Mouse (Mus musculus): ENCODE data around the gene Olfr287. TPM values are rescaled to one million over a fixed set of nuclear protein-coding genes. Genes with fewer than 3 reads are reported as not detected.

Olfr287 gene
- polyA plus RNA-seq (2016; fragmentation: Nextera tagmentation; extraction: Ambion mirVana), result not detected in 2 replicates

DNA sequence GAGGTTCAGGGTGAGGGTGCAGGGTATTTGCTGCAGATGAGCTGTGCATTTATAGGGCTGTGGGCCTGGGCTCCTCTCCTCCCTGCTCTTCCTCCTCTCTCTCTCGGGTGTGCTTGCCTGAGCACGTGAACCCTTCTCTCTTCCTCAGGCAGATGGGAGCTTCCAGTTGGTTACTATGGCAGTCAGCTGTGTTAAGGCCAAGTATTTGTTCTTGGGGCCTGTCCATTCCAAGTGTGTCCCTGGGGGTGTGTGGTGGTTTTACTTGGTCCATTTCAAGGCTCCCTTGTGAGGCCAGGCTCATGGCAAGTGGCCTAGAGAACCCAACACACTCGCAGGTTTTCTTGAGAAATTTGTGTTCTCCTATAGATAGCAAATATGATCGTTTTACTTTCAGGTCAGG, at the start of gene Olfr287, which contains the start of gene Gm44579:
Gene Olfr287 (minus strand): TSS at position 180 of the 400 bp plus-strand sequence.
Gene Gm44579 (minus strand): TSS at position 101 of the 400 bp plus-strand sequence.
- H3K9me3 ChIP-seq, result no peaks in the 10 kb centered on the region
- no peaks in the 10 kb centered on the region for H3K36me3 ChIP-seq (replicated peaks)
- 0 out of 2 replicates have a peak, but pooled peaks cover 4% of the 10 kb centered on the region for H3K4me1 ChIP-seq
- WGBS, result 82% methylated on average over 4 of the region's 4 CpGs
- H3K27me3 ChIP-seq (ENCODE audit: poor library complexity, severe bottlenecking), result no peaks in the 10 kb centered on the region
- no peak for DNase-seq (ENCODE audit: extremely low spot score, low spot score)
- no peak within 1 kb of the TSS for H3K4me3 ChIP-seq
- H3K27ac ChIP-seq, result no peak within 1 kb of the TSS

DNA sequence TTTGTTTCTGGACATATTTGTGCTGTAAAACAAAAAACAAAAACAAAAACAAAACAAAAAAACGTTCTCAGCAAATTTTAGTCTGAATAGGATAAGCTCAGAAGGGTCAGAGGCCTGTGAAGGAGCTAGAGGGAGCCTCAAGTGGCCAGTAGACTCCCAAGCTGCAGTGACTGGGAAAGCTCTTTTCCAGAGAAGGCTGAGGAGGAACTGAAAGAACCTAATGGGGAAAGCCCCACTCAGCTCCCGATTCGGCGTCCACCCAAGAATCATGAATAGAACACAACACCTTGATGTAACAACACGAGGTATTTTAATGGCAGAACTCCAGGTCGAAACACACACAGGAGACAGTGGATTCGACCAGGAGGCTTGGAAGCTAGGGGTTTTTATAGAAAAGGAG, 36.9 kb upstream of the Olfr287 start:
- H3K36me3 ChIP-seq (replicated peaks), result no peaks in the 10 kb centered on the region
- no peak for DNase-seq (ENCODE audit: extremely low spot score, low spot score)
- no peak overlapping the region for H3K4me3 ChIP-seq
- WGBS, result 87% methylated on average over 7 of the region's 7 CpGs
- no peaks in the 10 kb centered on the region for H3K27me3 ChIP-seq (ENCODE audit: poor library complexity, severe bottlenecking)
- no peaks in the 10 kb centered on the region for H3K4me1 ChIP-seq
- no peaks in the 10 kb centered on the region for H3K9me3 ChIP-seq
- no peak overlapping the region for H3K27ac ChIP-seq

DNA sequence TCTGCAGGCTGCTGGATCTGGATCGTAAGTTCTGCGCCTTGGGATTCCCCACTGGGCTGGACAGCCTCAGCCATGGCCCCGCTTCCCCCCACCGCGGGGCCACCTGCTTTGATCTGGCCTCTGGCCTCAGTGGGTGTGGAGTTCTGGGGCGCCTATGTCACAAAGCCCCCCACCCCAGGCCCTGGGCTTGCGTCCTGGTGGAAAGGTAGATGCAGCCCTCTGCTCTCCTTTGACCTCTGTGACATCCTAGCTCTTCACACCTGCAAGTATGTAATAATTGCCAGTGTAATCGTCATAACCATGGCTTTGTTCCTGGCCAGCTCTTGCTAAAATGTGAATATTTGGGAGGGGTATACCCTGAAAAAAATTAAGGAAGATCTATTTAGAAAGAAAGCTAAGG, 36.3 kb upstream of the Olfr287 start, which contains the start of gene H1fnt:
Gene H1fnt (minus strand): TSS at position 101 of the 400 bp plus-strand sequence.
- Histone ChIP-seq H3K4me3 (no peak within 1 kb of the TSS), H3K4me1 (no peaks in the 10 kb centered on the region), H3K36me3 (replicated peaks) (no peaks in the 10 kb centered on the region), H3K27me3 (ENCODE audit: poor library complexity, severe bottlenecking) (no peaks in the 10 kb centered on the region), H3K9me3 (no peaks in the 10 kb centered on the region), H3K27ac (no peak within 1 kb of the TSS)
- WGBS, result 82% methylated on average over 8 of the region's 8 CpGs
- DNase-seq (ENCODE audit: extremely low spot score, low spot score), result no peak

DNA sequence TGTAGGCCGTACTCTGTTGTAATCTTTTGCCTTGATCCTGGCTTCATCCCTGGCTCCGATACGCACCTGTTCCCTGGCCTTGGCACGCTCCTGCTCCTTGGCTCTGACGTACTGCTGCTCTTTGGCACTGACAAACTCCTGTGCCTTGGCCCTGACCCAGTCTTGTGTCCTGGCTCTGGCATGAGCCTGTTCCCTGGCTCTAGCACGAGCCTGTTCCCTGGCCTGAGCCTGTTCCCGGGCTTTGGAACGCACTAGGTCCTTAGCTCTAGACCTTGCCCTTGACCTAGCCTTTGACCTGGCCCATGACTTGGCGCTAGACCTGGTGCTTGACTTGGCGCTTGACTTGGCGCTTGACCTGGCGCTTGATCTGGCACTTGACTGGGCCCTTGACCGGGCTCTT, 35.4 kb upstream of the Olfr287 start:
- no peak for DNase-seq (ENCODE audit: extremely low spot score, low spot score)
- no peaks in the 10 kb centered on the region for H3K27me3 ChIP-seq (ENCODE audit: poor library complexity, severe bottlenecking)
- 95% methylated on average over 13 of the region's 13 CpGs for WGBS
- no peaks in the 10 kb centered on the region for H3K9me3 ChIP-seq
- no peaks in the 10 kb centered on the region for H3K4me1 ChIP-seq
- no peak overlapping the region for H3K4me3 ChIP-seq
- H3K27ac ChIP-seq, result no peak overlapping the region
- H3K36me3 ChIP-seq (replicated peaks), result no peaks in the 10 kb centered on the region

DNA sequence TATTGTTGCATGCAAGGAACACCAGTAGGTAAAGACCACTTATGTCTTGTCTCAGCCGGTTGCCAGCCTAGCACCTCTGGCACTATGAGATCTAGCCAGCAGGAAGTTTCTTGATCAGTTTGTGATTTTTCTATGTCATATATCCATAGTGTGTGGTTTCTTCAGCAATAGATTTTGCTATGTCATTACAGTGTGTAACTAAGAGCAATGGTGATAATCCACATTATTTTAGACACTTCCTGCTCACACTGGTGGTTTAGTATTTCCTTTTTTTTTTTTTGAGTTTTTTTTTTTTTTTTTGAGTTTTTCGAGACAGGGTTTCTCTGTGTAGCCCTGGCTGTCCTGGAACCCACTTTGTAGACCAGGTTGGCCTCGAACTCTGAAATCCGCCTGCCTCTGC, 14.6 kb upstream of the Olfr287 start:
- Histone ChIP-seq H3K9me3 (no peaks in the 10 kb centered on the region), H3K27me3 (ENCODE audit: poor library complexity, severe bottlenecking) (no peaks in the 10 kb centered on the region), H3K4me1 (no peaks in the 10 kb centered on the region), H3K36me3 (replicated peaks) (no peaks in the 10 kb centered on the region), H3K27ac (no peak overlapping the region), H3K4me3 (no peak overlapping the region)
- no peak for DNase-seq (ENCODE audit: extremely low spot score, low spot score)
- WGBS, result 90% methylated on average over 4 of the region's 4 CpGs

DNA sequence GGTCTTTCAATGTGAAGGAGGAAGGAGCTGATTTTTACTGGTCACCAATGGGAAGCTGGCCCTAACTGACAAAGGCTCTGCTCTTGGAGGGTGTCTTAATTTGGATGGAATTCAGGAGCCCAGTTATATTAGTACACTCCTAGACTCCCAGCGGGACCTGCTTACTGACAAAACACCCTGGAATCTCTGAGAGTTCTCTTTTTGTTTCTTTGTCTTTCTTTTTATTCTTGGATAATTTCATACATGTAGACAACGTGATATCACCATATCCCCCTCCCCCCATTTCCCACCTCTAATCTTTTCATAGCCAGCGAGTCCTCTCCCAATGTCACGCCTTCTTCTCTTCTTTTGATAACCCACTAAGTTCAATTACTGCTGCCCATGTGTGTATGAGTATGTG, 13.5 kb upstream of the Olfr287 start, which contains the start of gene Olfr286:
Gene Olfr286 (minus strand): TSS at position 101 of the 400 bp plus-strand sequence.
- Histone ChIP-seq H3K4me1 (no peaks in the 10 kb centered on the region), H3K27me3 (ENCODE audit: poor library complexity, severe bottlenecking) (no peaks in the 10 kb centered on the region), H3K27ac (no peak within 1 kb of the TSS), H3K9me3 (no peaks in the 10 kb centered on the region), H3K36me3 (replicated peaks) (no peaks in the 10 kb centered on the region), H3K4me3 (no peak within 1 kb of the TSS)
- DNase-seq (ENCODE audit: extremely low spot score, low spot score), result no peak
- 87% methylated on average over 4 of the region's 4 CpGs for WGBS

DNA sequence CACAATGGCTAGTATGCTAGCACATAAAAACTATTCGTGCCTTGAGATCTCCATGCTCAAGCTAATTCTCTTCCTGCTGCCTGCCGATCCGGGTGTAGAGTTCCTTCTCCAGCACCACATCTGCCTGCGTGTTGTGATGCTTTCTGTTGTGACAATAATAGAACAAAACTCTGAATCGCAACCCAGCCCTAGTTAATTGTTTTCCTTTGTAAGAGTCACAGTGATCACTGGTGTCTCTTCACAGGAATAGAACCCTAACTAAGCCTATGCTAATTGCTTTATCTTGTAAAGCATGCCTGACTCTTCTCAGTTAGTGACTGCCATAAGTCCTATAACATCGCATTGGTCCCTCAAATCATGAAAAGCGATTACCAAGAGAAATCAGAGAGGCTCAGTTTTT, 5.2 kb upstream of the Olfr287 start:
- H3K27me3 ChIP-seq (ENCODE audit: poor library complexity, severe bottlenecking), result no peaks in the 10 kb centered on the region

DNA sequence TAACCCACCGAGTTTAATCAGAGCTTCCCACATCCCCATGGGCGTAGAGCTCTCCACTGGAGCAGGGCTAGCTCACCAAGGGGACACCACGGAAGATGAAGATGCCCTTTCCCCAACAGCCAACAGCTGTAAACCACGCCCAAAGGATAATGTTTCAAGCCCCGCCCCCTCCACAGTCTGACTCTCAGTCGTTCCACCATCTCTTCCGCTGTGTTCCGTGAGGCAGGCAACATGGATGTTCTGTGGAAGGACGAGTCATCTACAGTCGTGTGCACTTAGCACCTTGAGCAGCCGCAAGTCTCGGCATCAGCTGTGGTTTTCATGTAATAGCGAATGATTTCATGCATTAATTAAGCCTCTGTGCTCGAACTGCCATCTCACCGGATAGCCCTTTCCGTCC, 4.8 kb upstream of the Olfr287 start:
- Histone ChIP-seq H3K9me3 (no peaks in the 10 kb centered on the region), H3K36me3 (replicated peaks) (no peaks in the 10 kb centered on the region), H3K4me1 (0 out of 2 replicates have a peak, but pooled peaks cover 4% of the 10 kb centered on the region), H3K27ac (no peak overlapping the region), H3K4me3 (peak overlapping the region; percentile 21; the same call in 1 of the 2 replicates), H3K27me3 (ENCODE audit: poor library complexity, severe bottlenecking) (no peaks in the 10 kb centered on the region)
- WGBS, result 46% methylated on average over 16 of the region's 16 CpGs
- no peak for DNase-seq (ENCODE audit: extremely low spot score, low spot score)

More for the DNA sequence above, 5.2 kb upstream of the Olfr287 start:
- Histone ChIP-seq H3K9me3 (no peaks in the 10 kb centered on the region), H3K36me3 (replicated peaks) (no peaks in the 10 kb centered on the region), H3K27ac (no peak overlapping the region), H3K4me1 (0 out of 2 replicates have a peak, but pooled peaks cover 4% of the 10 kb centered on the region), H3K4me3 (no peak overlapping the region)
- DNase-seq (ENCODE audit: extremely low spot score, low spot score), result no peak
- 63% methylated on average over 7 of the region's 7 CpGs for WGBS

DNA sequence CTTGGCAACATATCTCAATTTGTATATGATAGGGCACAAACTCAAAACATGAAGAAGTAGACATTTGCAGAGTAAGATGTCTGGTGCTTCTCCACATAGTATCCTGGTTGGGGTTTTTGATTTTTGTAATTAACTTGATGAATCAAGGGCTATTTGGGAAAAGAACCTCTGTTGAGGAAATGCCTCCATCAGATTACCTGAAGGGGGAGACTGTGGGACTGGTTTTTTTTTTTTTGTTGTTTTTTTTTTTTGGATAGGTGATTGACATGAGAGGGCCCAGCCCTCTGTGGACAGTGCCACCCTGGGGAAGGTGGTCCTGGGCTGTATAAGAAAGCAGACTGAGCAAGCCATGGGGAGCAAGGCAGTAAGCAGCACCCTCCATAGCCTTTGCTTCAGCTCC, 1.5 kb upstream of the Olfr287 start:
- 0 out of 2 replicates have a peak, but pooled peaks cover 4% of the 10 kb centered on the region for H3K4me1 ChIP-seq
- no peaks in the 10 kb centered on the region for H3K9me3 ChIP-seq
- H3K27me3 ChIP-seq (ENCODE audit: poor library complexity, severe bottlenecking), result no peaks in the 10 kb centered on the region
- no peak for DNase-seq (ENCODE audit: extremely low spot score, low spot score)
- no peak overlapping the region for H3K27ac ChIP-seq
- no peak overlapping the region for H3K4me3 ChIP-seq
- no peaks in the 10 kb centered on the region for H3K36me3 ChIP-seq (replicated peaks)

DNA sequence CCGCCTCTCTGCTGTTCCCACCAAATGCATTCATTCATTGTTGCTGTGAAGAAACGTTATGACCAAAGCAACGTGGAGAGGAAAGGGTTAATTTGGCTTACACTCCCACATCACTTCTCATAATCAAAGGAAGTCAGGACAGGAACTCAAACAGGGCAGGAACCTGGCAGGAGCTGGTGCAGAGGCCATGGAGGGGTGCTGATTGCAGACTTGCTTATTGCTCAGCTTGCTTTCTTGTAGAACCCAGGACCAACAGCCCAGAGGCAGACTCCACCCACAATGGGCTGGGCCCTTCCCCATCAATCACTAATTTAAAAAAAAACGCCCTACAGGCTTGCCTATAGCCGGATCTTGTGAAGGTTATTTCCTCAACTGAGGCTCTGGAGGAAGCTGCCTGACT, 6.7 kb downstream of the Olfr287 start:
- DNase-seq (ENCODE audit: extremely low spot score, low spot score), result no peak
- no peaks in the 10 kb centered on the region for H3K36me3 ChIP-seq (replicated peaks)
- no peak overlapping the region for H3K4me3 ChIP-seq
- H3K4me1 ChIP-seq, result no peaks in the 10 kb centered on the region
- no peak overlapping the region for H3K27ac ChIP-seq
- no peaks in the 10 kb centered on the region for H3K9me3 ChIP-seq
- H3K27me3 ChIP-seq (ENCODE audit: poor library complexity, severe bottlenecking), result no peaks in the 10 kb centered on the region
- 78% methylated on average over 5 of the region's 5 CpGs for WGBS

DNA sequence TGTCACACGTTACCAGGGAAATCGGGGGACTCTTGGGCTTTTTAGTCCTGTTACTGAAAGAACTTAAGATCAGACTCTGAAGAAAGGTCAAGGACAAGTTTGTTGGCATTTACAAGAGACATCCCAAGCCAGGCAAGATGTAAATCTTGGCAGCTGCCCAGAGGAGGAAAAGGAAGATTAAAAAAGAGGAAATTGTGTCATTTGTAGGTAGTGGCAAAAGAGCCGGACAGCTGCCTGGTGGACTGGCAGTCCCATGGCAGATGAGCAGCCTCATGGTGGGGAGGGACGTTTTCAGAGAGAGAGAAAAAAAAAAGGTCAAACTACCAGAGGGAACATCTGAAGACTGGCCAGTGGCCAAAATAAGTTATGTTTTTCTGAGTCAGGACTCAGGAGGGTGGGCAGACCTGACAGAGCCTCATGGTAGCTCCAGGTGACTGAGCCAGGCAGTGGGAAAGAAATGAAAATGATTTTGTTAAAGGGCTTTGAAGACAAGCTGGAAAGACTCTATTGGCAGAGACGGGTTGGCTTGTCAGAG, 7.5 kb downstream of the Olfr287 start:
- Histone ChIP-seq H3K36me3 (replicated peaks) (no peaks in the 10 kb centered on the region), H3K4me1 (no peaks in the 10 kb centered on the region), H3K27ac (no peak overlapping the region), H3K4me3 (no peak overlapping the region), H3K9me3 (no peaks in the 10 kb centered on the region), H3K27me3 (ENCODE audit: poor library complexity, severe bottlenecking) (no peaks in the 10 kb centered on the region)
- DNase-seq (ENCODE audit: extremely low spot score, low spot score), result no peak
- WGBS, result 86% methylated on average over 5 of the region's 5 CpGs

DNA sequence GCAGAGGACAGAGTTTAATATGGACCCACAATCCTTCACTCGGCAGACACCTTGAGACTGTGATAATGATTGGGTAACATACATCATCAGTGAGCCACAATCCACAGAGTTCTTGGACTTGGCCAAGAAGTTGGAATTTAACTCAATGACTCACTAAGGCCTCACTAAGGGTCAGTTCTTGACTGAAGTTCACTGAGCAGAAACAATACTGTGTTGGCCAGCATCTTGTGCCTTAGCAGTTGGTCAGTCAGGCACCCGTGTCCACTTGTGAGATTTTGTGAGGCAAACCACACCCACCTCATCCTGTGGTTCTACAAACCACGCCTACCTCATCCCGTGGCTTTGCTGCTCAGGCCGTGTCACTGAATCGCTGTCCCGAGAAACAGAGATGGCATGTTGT, 11.2 kb downstream of the Olfr287 start:
- H3K9me3 ChIP-seq, result no peaks in the 10 kb centered on the region
- no peaks in the 10 kb centered on the region for H3K27me3 ChIP-seq (ENCODE audit: poor library complexity, severe bottlenecking)
- WGBS, result 87% methylated on average over 7 of the region's 7 CpGs

DNA sequence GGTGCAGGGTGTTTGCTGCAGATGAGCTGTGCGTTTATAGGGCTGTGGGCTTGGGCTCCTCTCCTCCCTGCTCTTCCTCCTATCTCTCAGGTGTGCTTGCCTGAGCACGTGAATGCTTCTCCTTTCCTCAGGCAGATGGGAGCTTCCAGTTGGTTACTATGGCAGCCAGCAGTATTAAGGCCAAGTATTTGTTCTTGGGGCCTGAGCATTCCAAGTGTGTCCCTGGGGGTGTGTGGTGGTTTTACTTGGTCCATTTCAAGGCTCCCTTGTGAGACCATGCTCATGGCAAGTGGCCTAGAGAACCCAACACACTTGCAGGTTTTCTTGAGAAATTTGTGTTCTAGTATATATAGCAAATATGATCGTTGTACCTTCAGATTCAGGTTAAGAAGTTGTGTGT, 25.4 kb downstream of the Olfr287 start, which contains the start of gene Olfr288:
Gene Olfr288 (minus strand): TSS at position 101 of the 400 bp plus-strand sequence.
- no peaks in the 10 kb centered on the region for H3K36me3 ChIP-seq (replicated peaks)
- no peaks in the 10 kb centered on the region for H3K9me3 ChIP-seq
- H3K27ac ChIP-seq, result no peak within 1 kb of the TSS
- DNase-seq (ENCODE audit: extremely low spot score, low spot score), result no peak
- 75% methylated on average over 3 of the region's 3 CpGs for WGBS
- H3K4me3 ChIP-seq, result no peak within 1 kb of the TSS
- H3K4me1 ChIP-seq, result no peaks in the 10 kb centered on the region
- no peaks in the 10 kb centered on the region for H3K27me3 ChIP-seq (ENCODE audit: poor library complexity, severe bottlenecking)

More for the DNA sequence above, 11.2 kb downstream of the Olfr287 start:
- no peaks in the 10 kb centered on the region for H3K4me1 ChIP-seq
- DNase-seq (ENCODE audit: extremely low spot score, low spot score), result no peak
- H3K27ac ChIP-seq, result no peak overlapping the region
- H3K4me3 ChIP-seq, result no peak overlapping the region
- H3K36me3 ChIP-seq (replicated peaks), result no peaks in the 10 kb centered on the region
